Mouse (Mus musculus): ENCODE measurements around the gene Unc5a. TPM values are rescaled to one million over a fixed set of nuclear protein-coding genes. Genes with fewer than 3 reads are reported as not detected.

Unc5a gene
- total and polyA plus RNA-seq, 3 experiments, result 0.02 TPM; not detected in 2

GRCm38 (mm10) chr13:54970521-54971247 is 21.5 kb downstream of the Unc5a start:
- Histone ChIP-seq H3K9me3 (replicated peaks) (no peaks in the 10 kb centered on the region), H3K4me1 (ENCODE audit: insufficient read depth, low read depth, low read length) (no peaks in the 10 kb centered on the region), H3K4me3 (ENCODE audit: low read depth, low read length) (no peak overlapping the region), H3K27me3 (ENCODE audit: insufficient read depth, low read length) (no peaks in the 10 kb centered on the region), H3K36me3 (replicated peaks) (no peaks in the 10 kb centered on the region)
- ATAC-seq (ENCODE audit: extremely low read depth, insufficient number of reproducible peaks, low FRiP score, poor library complexity, severe bottlenecking) (no peak), DNase-seq (ENCODE audit: low spot score) (no peak)
- no peak for TF ChIP-seq POLR2AphosphoS5 (IDR thresholded peaks at IDR 0.05; ENCODE audit: insufficient replicate concordance, low read depth, low read length)
- no peak for TF ChIP-seq TAL1 (conservative IDR thresholded peaks at IDR 0.05; ENCODE audit: low read depth, low read length)
- no peak for TF ChIP-seq GATA1 (IDR thresholded peaks at IDR 0.05; ENCODE audit: borderline replicate concordance, low read length)
- TF ChIP-seq GATA2 (IDR thresholded peaks at IDR 0.05; ENCODE audit: borderline replicate concordance, low read depth, low read length), result no peak
- no peak for TF ChIP-seq CTCF (IDR thresholded peaks at IDR 0.05; ENCODE audit: low read depth, low read length)

GRCm38 (mm10) chr13:54975546-54975945 is 26.3 kb downstream of the Unc5a start:
- Histone ChIP-seq H3K27me3 (ENCODE audit: insufficient read depth, low read length) (0 out of 2 replicates have a peak, but pooled peaks cover 6% of the 10 kb centered on the region), H3K4me1 (ENCODE audit: insufficient read depth, low read depth, low read length) (no peaks in the 10 kb centered on the region), H3K36me3 (replicated peaks) (no peaks in the 10 kb centered on the region), H3K9me3 (replicated peaks) (no peaks in the 10 kb centered on the region), H3K4me3 (ENCODE audit: low read depth, low read length) (no peak overlapping the region)
- DNase-seq (ENCODE audit: low spot score), result no peak
- ATAC-seq (ENCODE audit: extremely low read depth, insufficient number of reproducible peaks, low FRiP score, poor library complexity, severe bottlenecking), result no peak
- TF ChIP-seq GATA1 (IDR thresholded peaks at IDR 0.05; ENCODE audit: borderline replicate concordance, low read length) (no peak), TAL1 (conservative IDR thresholded peaks at IDR 0.05; ENCODE audit: low read depth, low read length) (no peak), CTCF (IDR thresholded peaks at IDR 0.05; ENCODE audit: low read depth, low read length) (no peak), POLR2AphosphoS5 (IDR thresholded peaks at IDR 0.05; ENCODE audit: insufficient replicate concordance, low read depth, low read length) (no peak), GATA2 (IDR thresholded peaks at IDR 0.05; ENCODE audit: borderline replicate concordance, low read depth, low read length) (no peak)

GRCm38 (mm10) chr13:54978804-54979203 is 29.6 kb downstream of the Unc5a start:
- no peak for TF ChIP-seq TAL1 (conservative IDR thresholded peaks at IDR 0.05; ENCODE audit: low read depth, low read length)
- TF ChIP-seq GATA1 (IDR thresholded peaks at IDR 0.05; ENCODE audit: borderline replicate concordance, low read length), result no peak
- no peak for TF ChIP-seq GATA2 (IDR thresholded peaks at IDR 0.05; ENCODE audit: borderline replicate concordance, low read depth, low read length)
- no peak for TF ChIP-seq CTCF (IDR thresholded peaks at IDR 0.05; ENCODE audit: low read depth, low read length)
- TF ChIP-seq POLR2AphosphoS5 (IDR thresholded peaks at IDR 0.05; ENCODE audit: insufficient replicate concordance, low read depth, low read length), result no peak

GRCm38 (mm10) chr13:54980957-54981356 is 31.7 kb downstream of the Unc5a start:
- DNase-seq (ENCODE audit: low spot score) (no peak), ATAC-seq (ENCODE audit: extremely low read depth, insufficient number of reproducible peaks, low FRiP score, poor library complexity, severe bottlenecking) (no peak)
- Histone ChIP-seq H3K27me3 (ENCODE audit: insufficient read depth, low read length) (peaks cover 13% of the 10 kb centered on the region; the same call in 1 of the 2 replicates), H3K4me1 (ENCODE audit: insufficient read depth, low read depth, low read length) (no peaks in the 10 kb centered on the region), H3K9me3 (replicated peaks) (no peaks in the 10 kb centered on the region), H3K36me3 (replicated peaks) (no peaks in the 10 kb centered on the region), H3K4me3 (ENCODE audit: low read depth, low read length) (no peak overlapping the region)
- TF ChIP-seq GATA2 (IDR thresholded peaks at IDR 0.05; ENCODE audit: borderline replicate concordance, low read depth, low read length) (no peak), CTCF (IDR thresholded peaks at IDR 0.05; ENCODE audit: low read depth, low read length) (no peak), POLR2AphosphoS5 (IDR thresholded peaks at IDR 0.05; ENCODE audit: insufficient replicate concordance, low read depth, low read length) (no peak), GATA1 (IDR thresholded peaks at IDR 0.05; ENCODE audit: borderline replicate concordance, low read length) (no peak), TAL1 (conservative IDR thresholded peaks at IDR 0.05; ENCODE audit: low read depth, low read length) (no peak)

More at GRCm38 (mm10) chr13:54978804-54979203, 29.6 kb downstream of the Unc5a start:
- DNase-seq (ENCODE audit: low spot score), result no peak
- Histone ChIP-seq H3K4me1 (ENCODE audit: insufficient read depth, low read depth, low read length) (no peaks in the 10 kb centered on the region), H3K36me3 (replicated peaks) (no peaks in the 10 kb centered on the region), H3K4me3 (ENCODE audit: low read depth, low read length) (no peak overlapping the region), H3K9me3 (replicated peaks) (no peaks in the 10 kb centered on the region), H3K27me3 (ENCODE audit: insufficient read depth, low read length) (peaks cover 13% of the 10 kb centered on the region; the same call in 1 of the 2 replicates)
- ATAC-seq (ENCODE audit: extremely low read depth, insufficient number of reproducible peaks, low FRiP score, poor library complexity, severe bottlenecking), result no peak

- H3K4me3 ChIP-seq (ENCODE audit: low read depth, low read length), result no peak overlapping the region
- H3K9me3 ChIP-seq (replicated peaks), result no peaks in the 10 kb centered on the region
- no peak for TF ChIP-seq TAL1 (conservative IDR thresholded peaks at IDR 0.05; ENCODE audit: low read depth, low read length)
- no peak for TF ChIP-seq GATA2 (IDR thresholded peaks at IDR 0.05; ENCODE audit: borderline replicate concordance, low read depth, low read length)
- TF ChIP-seq CTCF (IDR thresholded peaks at IDR 0.05; ENCODE audit: low read depth, low read length), result no peak
- TF ChIP-seq GATA1 (IDR thresholded peaks at IDR 0.05; ENCODE audit: borderline replicate concordance, low read length), result no peak
- TF ChIP-seq POLR2AphosphoS5 (IDR thresholded peaks at IDR 0.05; ENCODE audit: insufficient replicate concordance, low read depth, low read length), result no peak
- DNase-seq (ENCODE audit: low spot score), result no peak
- no peaks in the 10 kb centered on the region for H3K4me1 ChIP-seq (ENCODE audit: insufficient read depth, low read depth, low read length)
- no peak for ATAC-seq (ENCODE audit: extremely low read depth, insufficient number of reproducible peaks, low FRiP score, poor library complexity, severe bottlenecking)
- peaks cover 17% of the 10 kb centered on the region; the same call in 1 of the 2 replicates for H3K27me3 ChIP-seq (ENCODE audit: insufficient read depth, low read length)
- no peaks in the 10 kb centered on the region for H3K36me3 ChIP-seq (replicated peaks)
Measured at GRCm38 (mm10) chr13:54983001-54983400, 33.8 kb downstream of the Unc5a start.

GRCm38 (mm10) chr13:54983614-54984013 is 34.4 kb downstream of the Unc5a start:
- no peaks in the 10 kb centered on the region for H3K36me3 ChIP-seq (replicated peaks)
- ATAC-seq (ENCODE audit: extremely low read depth, insufficient number of reproducible peaks, low FRiP score, poor library complexity, severe bottlenecking) (no peak), DNase-seq (ENCODE audit: low spot score) (no peak)
- no peaks in the 10 kb centered on the region for H3K9me3 ChIP-seq (replicated peaks)
- peaks cover 17% of the 10 kb centered on the region; the same call in 1 of the 2 replicates for H3K27me3 ChIP-seq (ENCODE audit: insufficient read depth, low read length)
- TF ChIP-seq GATA2 (IDR thresholded peaks at IDR 0.05; ENCODE audit: borderline replicate concordance, low read depth, low read length), result no peak
- TF ChIP-seq POLR2AphosphoS5 (IDR thresholded peaks at IDR 0.05; ENCODE audit: insufficient replicate concordance, low read depth, low read length), result no peak
- TF ChIP-seq GATA1 (IDR thresholded peaks at IDR 0.05; ENCODE audit: borderline replicate concordance, low read length), result no peak
- TF ChIP-seq CTCF (IDR thresholded peaks at IDR 0.05; ENCODE audit: low read depth, low read length), result no peak
- no peaks in the 10 kb centered on the region for H3K4me1 ChIP-seq (ENCODE audit: insufficient read depth, low read depth, low read length)
- no peak overlapping the region for H3K4me3 ChIP-seq (ENCODE audit: low read depth, low read length)
